Mouse (Mus musculus): ENCODE results near the gene Pitpnm2. TPM values are rescaled to one million over a fixed set of nuclear protein-coding genes. Genes with fewer than 3 reads are reported as not detected.

The Pitpnm2 gene
- total RNA-seq, 1 experiment from 2014 or later, result 51.8 TPM

DNA sequence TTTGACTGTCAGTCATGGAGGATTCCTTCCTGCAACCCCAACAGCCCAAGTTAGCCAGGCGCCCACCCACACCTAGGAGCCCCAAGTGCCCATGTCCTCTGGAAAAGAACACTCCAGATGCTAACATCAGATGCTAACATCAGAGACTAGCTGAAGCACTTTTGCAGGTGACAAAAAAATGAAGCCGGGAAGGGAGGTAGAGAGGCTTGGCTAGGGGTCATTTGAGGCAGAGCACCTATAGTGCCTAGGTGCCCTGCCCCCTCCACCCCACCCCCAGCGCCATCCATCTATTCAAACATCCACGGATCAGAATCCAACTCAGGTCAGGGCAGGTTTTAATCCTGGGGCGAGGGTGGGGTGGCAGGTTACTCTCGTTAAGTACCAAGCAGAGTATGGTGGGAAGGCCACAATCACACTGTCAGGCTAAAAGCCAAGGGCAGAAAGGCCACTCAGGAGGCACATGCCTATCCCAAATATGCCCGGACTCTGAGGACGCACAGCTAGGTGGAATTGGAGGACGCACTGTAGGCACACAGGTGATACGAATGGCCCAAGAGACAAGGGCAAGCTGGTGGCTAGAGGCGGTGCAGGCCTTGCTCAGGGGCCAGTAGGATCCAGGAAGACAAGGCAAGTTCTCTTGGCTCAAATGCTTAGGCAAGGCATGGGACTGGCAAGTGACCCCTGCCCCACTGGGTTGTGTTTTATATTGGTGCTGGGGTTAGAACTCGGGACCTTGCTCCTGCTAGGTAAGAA lies 155.5 kb downstream of the Pitpnm2 start:
- peak; percentile 7 for DNase-seq

DNA sequence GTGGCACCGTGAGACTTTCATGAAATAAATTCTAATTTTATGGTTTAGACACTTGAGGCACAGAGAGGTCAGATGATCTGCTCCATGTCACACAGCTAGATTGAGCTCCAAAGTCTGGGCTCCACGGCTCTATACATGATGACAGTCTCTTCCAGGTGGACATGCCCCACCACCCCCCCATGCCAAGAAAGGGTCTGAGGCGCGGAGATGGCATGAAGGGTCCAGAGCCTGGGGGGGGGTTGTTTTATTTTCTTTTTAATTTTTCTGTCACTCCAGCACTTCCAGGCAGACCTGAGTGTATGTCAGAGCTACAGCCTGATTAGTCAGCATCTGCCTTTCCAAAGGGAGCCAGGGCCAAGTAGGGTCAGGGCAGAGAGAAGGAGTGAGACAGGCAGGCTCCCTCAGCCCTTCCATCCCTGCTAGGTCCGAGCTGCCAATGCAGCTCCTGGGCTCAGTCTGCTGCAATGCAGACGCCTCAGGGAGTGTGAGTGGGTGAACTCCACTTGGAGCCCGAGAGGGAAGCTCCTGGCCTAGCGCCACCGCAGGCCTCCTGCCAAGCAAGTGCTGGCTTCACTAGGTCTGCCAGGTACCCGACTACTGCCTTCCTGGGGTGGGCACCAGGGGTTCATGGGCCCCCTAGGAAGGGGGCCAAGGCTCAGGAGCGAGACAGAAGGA lies 156.3 kb downstream of the Pitpnm2 start:
- peak; percentile 82 for DNase-seq

DNA sequence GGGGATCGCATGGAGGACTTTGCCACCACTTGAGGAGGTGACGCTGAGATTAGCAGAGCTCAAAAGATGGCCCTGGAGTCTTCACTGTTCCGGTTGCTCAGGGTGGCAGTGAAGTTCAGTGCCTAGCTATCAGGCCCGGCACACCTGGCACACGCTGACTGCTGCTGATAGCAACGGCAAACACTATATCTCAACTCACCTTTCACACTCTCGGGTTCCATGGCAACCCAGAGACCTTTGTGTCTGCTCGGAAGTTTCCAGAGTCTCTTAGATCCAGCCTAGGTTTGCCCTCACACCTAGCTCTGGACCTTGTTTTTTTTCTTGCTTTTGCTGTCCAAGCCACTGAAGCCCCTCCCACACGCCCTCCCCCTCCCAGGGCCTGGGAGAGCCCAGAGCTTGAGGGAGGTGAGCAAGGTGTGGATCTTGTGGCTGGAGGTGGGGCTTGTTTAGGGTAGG lies 157.6 kb downstream of the Pitpnm2 start:
- peak; percentile 6 for DNase-seq

DNA sequence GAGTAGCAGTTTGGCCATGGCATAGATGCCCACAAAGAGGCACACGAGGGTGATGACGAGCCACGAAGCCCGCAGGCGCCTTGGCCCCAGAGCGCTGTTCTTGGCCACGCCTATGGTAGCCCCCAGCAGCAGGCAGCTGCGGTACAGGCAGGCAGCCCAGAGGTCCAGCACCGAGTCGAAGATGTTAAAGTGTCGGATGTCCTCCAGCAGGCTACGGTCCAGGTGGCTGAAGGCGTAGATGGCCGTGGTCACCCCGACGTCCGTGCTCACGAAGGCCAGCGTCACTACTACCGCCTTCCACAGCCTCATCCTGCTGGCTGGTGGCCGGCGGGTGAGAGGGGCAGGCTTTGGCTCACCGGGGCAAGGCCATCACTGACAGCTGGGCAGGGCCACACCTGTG lies 159.7 kb downstream of the Pitpnm2 start:
- peak; percentile 3 for DNase-seq

DNA sequence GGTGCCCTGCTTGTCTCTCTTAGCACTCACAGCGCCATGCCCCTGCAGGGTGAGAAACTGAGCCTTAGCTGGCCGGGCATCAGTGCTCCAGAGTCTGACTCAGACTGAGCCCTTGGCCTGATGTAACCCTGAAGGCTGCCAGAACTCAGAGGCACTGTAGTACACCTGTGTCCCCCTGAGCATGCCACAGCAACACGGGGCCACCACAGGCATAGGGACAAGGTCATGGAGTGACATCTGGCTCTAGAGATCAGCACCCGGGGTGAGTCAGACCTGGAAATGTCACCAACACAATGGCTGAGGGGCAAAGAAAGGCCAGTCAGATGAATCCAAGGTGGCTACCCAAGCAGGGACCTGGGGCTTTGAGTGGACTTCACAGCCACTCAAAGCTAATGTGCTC lies 162.7 kb downstream of the Pitpnm2 start:
- peak; percentile 47 for DNase-seq

DNA sequence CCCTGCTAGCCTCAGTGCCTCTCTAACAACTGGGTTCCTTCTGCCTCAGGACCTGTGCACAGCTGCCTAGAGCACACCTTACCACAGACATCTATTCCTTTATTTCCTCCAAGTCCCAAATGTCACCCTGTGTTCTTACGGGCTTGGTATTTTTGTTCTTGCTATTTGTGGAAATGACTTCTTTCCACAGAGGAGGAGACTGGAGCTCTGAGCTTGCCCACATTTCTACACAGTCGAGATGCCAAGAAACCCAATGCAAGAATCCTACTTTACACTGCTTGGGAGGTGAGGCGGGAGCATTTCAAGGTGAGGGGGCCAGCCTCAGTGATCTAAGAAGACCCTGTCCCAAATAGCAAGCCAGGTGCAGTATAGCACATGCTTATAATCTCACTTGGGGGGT lies 164.0 kb downstream of the Pitpnm2 start:
- no peak for DNase-seq

DNA sequence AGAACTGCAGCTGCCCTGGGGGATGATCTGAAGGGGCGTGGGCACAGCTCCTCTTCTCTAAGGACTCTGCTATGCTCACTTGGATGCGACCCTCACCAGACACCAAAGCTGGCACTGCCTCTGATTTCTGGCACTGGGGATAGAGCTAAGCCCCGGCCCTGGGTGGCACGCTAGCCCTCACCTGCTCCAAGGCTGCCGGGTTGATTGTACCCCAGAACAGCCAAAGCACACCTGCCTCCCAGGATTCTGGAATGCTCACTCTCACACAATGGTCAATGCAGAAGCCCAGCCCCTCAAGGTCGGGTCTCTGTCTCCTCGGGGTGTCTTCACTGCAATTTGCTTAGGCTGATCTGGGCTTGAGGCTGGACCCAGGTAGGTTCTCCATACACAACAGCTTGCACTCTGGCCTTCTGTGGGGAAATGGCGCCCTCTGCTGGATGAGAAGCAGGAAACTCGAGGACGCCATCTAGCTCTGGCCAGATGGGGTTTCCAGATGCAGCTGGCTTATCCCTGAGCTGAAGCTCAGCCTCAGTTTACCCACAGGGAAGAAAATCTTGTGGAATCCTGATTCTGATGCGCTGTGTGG lies 164.9 kb downstream of the Pitpnm2 start:
- peak; percentile 93 for DNase-seq

DNA sequence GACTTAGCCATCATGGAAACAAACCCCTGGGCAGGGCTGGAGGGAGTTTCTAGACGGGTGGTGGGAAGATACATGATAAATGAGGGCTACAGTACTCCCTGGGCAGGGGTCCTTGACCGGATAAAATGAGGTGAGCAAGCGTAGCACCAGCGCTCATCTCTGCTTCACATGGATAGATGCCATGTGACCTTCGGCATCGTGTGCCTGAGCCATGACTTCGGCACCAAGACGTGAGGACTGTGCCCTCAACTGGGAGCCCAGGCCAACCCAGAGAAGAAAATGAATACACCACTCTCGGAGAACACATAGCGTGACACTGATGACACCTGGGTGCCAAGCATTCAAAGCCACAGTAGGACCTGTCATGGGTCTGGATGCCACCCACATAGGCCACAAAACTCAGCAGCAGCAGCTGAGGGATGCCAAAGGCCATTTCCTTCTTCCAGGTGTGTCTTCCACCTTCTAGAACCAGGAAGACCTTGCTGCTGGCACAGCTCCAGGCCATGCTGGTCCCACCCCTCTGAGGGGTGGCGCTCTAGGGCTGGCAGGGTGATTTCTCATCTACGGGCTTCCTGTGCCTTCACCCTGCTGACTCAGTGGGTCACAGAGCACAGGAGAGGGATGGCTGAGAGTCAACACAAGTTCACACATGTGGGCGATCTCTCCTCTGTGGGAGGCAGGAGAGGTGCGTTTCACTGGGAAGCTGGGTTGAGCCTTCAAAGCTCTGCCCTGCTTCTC lies 165.5 kb downstream of the Pitpnm2 start:
- DNase-seq, result peak; percentile 45

DNA sequence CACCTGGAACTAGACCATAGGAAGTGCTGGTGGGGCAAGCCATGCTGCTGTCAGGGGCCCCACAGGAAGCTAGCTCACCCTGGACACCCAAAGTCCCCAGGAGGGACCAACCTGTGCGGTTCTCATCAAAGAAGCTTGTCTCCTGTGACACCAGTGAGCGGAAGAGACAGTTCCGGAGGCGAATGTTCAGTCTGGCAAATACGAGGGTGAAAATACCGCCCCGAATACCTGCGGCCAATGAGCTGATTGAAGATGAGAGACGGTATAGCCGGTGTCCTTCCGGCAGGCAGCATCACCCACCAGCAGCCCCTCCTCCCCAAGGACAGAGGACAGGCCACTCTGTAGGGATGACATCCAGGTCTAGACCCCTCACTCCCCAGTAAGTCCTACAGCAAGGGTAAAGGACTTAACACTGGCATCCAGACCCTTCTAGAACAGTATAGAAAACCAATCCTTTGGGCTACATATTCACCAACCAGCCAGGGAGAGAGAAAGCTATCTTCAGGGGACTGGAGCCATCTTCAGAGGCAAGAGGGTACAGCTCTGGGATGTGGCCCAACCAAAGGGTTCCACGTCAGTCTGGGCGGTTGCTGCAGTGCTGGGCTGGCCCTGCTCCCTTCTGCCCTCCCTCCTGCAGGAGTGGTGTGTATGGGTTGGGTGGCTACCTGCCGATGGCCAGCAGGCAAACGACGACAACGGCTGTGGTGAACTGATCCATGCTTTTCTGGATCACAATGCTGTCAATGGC lies 166.4 kb downstream of the Pitpnm2 start:
- no peak for DNase-seq

DNA sequence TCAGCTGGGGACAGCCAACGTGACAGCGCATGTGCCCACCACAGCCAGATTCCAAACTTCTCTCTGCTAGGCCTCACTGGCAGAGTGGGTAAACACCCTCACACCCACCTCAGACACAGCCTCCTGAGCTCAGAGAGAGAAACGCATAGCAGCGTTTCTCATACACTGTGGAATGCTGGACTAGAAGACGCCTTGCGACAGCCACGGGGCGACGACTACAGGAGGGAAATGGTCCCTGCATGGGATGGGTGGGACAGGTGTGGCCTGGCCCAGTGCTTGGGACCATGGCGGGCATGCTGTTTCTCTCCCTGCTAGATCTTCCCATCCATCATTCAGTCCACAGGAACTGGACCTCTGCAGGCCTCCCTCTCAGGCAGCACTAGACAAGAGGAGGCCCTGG lies 167.1 kb downstream of the Pitpnm2 start:
- DNase-seq, result no peak

DNA sequence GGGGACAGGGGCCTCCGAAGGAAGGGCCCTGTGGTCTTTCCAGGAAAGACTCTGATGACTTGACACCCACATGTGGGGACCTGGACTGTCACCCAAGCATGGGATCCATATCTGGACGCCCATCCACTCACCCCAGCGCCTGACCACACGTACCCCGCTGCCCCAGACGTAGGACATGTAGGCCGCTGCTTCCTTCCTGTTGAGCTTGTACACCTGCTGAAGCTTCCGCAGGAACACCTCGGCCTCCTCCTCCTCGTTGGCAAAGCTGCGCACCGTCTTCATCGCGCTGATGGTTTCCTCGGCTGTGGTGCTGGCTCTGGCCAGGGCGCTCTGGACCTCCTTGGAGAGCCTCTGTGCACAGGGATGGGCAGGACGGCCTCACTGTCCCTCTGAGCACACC lies 169.7 kb downstream of the Pitpnm2 start:
- no peak for DNase-seq

DNA sequence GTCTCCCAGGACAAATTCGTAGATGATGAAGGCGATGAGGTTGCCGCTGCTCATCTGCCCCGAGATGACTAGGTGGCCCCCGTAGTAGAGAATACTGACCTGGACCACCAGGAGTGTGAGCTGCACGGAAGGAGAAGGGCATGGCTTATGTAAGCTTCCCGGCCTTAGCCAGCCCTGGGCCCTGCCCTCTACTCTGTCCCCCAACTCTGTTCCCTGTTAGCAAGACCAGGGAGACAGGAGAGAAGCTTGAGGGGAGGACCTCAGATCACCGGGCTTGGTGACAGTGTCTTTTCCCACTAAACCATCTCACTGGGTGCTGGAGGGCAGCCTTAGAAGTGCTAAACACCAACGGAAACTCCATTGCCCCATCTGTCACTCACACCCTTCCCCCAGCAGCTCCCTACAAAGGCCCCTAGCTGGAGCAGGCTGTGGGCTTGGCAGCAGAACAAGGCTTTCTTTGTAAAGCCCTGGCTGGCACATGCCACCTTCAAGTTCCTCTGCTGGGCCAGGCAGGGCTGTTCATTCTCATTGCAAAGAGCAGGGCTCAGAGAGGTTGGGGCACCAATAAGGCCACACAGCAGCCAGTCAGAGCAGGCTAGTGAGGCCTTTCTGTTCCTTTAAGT lies 170.7 kb downstream of the Pitpnm2 start:
- DNase-seq, result peak; percentile 45

DNA sequence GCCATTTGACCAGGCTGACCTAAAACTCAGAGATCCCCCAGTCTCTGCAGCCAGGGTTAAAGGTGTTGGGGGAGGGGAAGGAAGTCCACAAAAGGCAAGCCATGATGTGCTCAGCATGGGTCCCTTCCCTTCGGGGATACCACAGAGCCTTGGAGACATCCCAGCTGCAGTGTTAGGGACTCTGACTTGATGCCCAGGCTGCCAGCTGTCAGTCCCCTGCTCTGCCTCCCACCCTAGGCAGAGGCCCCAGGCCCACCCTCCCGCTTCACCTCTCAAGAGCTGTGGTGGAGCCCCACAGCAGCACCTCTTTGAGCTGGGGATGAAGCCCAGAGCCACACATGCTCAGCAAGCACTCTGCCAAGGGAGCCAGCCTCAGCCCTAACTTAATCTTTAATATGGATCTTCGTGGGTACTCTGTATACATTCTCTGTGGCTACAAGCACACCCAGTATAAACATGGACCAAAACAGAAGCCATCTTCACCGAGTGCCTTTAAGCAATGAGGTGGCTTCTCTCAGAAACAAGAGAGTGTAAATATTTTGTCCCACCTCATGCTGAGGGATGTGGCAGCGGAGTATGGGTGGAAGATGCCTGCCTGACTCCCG lies 171.6 kb downstream of the Pitpnm2 start:
- no peak for DNase-seq

DNA sequence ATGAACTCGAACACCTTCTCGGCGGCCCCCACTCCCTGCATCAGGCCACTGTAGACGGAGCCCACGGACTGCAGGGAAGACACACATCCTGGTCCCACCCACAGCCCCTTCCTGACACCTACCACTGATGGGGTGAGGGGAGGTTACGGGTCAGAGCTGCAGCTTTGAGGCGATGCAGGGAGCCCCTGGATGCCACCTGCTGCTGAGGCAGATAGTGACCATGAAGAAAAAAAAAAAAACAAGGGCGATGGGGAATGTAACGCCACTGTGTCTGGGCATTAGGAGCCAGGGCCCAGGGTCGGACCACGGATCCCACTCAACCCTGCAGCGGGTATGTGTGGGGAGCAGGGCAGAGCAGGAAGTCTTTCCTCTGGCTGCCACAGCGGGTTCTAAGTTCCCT lies 172.3 kb downstream of the Pitpnm2 start:
- no peak for DNase-seq

DNA sequence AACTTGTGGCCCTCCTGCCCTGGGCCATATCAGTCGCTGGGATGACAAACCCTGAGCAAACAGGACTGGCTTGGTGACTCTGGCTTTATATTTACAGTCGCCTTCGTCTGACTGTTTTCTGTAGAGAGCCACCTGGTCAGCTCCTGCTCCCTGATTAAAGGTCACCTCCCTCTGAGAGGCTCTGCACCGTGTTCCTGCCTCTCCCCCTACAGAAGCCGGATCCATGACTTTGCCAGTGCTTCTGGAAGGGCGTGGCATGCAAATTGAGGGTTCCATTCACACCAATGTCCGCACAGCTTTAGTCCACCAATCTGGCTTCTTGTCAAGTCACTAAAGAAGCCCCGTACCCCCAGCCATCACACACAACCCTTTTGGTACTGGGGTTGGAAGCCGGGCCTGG lies 173.0 kb downstream of the Pitpnm2 start:
- DNase-seq, result no peak

DNA sequence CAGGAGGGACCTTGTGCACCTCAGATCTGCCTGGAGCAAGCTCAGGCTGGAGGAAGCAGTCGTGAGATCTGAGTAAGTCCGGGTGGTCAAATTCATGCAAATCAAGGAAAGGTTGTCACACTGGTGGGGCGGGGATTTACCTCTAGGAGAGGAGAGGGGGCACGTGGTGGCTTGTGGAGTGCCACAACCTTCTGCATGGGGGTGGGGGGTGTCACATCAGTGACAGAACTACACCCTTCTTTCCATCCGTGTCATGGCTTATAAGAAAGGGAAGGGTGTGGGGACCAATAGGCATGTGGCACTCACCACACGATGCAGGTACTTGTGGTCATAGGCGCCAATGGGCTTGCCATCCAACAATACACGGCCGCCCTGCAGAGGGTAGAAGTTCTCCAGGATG lies 173.8 kb downstream of the Pitpnm2 start:
- DNase-seq, result no peak

DNA sequence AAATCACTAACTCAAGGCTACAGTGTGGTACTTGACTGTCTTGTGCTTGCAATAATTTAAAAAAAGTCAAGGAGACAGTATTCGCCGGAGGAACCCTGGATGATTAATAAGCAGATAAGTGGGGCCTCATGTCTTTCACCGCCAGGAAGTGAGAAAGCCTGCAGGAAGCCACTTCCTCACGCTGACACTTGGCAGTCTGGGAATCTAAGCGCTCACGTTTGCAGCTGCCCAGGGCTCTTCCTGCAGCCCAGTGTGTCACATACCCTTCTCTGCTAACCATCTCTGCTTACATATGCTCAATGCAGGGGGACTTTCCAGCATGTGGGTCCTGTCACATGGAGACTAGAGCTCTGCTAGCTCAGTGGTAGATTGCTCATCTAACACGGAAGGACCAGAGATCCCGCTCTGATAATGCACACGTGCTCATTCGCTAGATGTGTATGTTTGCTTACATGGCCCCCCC lies 174.7 kb downstream of the Pitpnm2 start:
- peak; percentile 64 for DNase-seq

DNA sequence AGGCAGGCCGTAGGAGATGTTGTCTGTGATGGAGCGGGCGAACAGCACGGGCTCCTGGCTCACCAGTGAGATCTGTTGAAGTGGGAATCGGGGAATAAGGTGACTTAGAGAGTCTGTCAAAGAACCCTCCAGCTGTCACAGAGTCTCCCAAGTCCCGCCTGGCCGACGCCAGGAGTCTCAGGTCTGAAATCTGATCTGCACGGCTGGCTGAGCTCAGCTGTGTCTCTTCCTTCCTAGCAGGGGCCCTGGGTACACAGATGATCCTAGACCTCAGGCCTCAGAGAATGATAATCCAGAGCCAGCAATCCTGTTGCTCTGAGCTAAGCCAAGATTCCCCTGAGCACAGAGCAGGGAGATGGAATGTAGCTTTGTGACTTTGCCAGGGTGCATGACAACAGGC lies 175.9 kb downstream of the Pitpnm2 start:
- no peak for DNase-seq

DNA sequence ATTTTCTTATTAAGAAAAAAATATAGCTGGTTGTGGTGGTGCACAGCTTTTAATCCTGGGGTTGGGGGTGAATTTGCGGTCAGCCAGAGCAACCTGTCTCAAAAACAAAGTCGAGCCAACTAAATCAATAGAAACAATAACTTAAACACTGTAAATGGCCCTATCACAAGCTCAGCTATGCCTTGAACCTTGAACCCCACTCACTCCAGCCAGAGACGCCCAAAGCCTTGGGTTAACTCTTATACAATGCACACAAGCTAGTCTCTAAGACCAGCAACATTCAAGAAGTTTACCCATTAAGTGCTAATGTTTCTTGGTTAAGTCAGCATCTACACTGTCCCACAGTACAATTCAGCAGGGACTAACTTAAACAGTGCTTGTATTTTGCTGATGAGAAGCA lies 179.9 kb downstream of the Pitpnm2 start:
- DNase-seq, result no peak

Data from adrenal gland, postnatal 14 days (tissue).